Mouse (Mus musculus): Measurements from ENCODE around the gene Gm21750.
A peak's percentile ranks its signal among the peaks of the same experiment; 100 is the strongest.
"Not testable (repeated sequence)": the region's sequence is repeated elsewhere in the genome, so short reads cannot be mapped to it uniquely, and the experiment has no call there.

Gene Gm21750

DNA sequence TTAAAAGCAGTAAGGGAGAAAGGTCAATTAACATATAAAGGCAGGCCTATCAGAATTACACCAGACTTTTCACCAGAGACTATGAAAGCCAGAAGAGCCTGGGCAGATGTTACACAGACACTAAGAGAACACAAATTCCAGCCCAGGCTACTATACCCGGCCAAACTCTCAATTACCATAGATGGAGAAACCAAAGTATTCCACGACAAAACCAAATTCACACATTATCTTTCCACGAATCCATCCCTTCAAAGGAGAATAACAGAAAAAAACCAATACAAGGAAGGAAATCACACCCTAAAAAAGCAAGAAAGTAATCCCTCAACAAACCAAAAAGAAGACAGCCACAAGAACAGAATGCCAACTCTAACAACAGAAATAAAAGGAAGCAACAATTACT lies at the start of gene Gm21750:
Gm21750 (plus strand) TSS at position 301 of the 400 bp plus-strand sequence.
- DNase-seq = not testable (repeated sequence)

DNA sequence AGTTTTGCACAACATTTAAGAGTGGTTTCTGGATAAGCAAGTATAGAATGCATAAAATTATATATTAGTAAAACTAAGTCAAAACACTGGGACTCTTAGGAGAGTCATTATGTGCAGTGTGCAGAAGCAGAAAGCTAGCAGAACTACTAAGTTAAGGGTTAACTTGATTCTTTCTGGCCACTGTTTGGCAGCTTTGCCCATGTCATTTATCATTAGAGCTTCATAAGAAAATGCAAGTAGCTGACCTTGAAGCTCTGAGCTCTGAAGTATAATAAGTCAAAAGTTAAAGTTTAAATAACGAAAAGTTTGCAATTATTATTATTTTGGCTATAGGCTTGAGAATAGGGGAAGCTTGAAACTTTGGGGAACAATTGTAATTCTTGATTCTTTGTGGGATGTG lies 46.1 kb upstream of the Gm21750 start:
- DNase-seq = not testable (repeated sequence)

DNA sequence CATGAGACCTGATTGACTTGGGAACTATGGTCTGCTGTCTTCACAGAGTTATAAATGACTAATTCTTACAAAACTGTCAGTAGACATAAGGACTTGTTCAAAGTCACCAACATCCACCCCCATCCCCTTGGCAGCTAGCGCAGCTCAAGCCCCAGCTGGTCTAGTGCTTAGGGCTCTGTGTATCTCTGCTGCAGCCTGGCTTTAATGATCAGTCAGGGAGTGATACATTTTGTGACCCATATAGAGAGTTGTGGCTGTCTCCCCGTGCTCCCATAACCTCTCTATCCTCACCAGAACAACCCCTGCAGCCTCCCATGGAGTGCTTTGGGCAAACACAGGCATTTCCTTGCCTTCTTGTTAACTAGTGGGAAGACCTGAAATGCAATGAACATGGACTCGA lies 40.1 kb upstream of the Gm21750 start:
- no peak for DNase-seq

DNA sequence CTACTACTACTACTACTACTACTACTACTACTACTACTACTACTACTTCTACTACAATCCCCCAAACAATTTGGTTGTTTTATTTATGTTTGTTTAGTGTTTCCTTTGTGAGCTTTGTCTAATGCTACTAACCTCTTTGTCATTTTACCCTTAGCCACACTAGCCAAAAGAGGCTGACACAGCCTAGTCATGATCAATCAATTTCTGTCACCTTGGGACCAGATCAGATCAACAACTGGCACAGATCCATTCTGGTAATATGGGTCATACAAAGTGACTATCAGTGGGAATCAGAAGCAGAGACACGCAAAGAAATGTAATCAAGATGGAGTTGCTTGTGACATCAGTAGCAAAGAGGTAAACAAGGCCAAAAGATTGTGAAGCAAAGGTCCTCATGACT lies 38.0 kb upstream of the Gm21750 start:
- no peak for DNase-seq

DNA sequence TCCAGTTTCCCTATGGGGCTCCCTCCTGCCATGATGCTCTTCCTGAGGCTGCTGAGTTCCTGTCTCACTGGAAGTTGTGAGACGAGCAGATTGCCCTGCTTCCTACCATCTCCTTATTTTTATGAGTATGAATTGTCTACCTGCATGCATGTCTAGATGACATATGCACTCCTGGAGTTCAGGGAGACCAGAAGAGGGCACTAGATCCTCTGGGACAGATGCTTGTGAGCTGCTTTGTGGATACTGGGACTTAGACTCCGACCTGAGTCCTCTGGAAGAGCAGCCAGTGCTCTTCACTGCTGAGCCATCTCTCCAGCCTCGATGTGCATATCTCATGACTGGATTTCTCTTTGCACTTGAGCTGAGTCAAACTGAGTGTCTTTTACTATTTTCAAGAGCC lies 35.6 kb upstream of the Gm21750 start:
- no peak for DNase-seq

DNA sequence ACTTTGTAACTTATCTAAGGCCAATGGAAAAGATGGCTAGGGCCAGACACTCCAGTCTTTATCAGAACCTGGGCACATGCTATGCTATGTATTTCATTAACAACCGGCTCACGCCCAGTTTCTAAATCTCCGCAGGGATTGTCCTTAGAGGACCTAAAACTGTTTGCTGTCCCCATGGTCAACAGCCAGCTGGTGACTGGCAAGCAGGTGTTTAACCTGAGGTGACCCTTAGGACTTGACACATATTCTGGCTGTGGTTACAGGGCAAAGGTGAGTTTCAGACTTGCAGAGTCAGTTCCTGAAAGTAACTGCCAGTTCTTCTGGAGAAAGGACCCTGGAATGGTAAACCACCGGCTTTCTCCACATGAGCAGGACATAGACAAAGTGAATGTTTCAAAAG lies 29.5 kb upstream of the Gm21750 start:
- DNase-seq = no peak

DNA sequence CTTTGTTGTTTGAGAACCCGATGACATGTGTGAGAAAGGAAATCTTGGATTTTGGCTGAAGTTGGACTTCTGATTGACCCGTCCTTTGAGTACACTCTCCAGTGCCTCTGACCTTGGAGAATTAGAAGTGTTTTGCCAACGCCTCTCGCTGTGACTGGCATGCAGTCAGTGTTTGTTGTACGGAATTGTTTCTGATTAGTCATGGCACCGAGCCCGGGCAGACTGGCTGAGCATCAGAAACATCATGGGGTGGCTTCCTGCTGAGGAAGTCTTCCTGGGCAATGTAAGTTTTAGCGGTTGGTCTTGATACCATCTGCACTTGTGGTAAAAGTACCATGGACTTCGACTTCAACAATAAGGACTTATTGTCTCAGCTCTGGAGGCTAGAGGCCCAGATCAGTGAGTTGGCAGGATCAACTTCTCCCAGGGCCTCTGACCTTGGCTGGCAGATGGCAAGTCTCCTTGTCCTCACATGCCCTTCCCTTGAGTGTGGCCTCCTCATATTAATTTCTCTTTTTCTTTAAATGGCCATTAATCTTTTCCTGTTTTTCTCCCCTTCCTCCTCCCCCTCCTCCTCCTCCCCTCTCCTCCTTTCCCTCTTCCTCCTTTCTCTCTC lies 28.3 kb upstream of the Gm21750 start:
- peak; percentile 38 for DNase-seq

DNA sequence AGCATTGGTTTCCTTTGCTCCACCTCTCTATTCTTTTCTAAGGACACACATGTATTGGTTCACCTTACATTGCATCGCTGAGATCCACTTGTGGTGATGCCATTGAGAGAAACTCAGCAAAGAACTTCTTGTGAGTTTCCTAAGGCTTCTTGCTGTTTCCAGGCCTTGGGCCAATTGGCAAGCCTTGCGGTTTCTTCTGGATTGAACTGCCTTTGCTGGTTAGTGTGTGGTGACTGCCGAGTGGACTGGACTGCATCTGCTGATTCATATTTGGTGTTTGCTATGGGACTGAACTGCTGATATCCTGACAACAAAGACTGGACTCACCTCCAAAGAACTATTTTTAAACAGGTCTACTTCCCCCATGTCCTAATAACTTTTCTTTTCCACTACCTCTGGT lies 26.7 kb upstream of the Gm21750 start:
- no peak for DNase-seq

DNA sequence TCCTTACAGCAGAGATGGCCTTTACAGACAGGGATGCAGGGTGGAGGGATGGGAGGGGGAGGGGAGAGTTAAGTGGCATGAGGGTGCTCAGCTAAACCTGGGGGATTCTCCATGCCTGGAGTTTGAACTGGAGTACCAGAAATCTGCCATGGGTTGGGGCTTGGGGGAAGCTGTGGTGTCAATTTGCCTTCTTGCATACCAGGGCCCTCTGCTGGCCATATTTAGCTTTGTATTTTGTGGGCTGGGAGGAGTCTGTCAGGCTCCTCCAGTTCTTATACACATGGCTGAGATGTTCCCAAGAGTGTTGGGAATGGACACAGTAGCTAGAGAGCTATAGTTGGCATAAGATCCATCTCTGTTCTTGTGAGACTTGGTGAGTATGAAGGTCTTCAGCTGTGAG lies 23.6 kb upstream of the Gm21750 start:
- DNase-seq = no peak

DNA sequence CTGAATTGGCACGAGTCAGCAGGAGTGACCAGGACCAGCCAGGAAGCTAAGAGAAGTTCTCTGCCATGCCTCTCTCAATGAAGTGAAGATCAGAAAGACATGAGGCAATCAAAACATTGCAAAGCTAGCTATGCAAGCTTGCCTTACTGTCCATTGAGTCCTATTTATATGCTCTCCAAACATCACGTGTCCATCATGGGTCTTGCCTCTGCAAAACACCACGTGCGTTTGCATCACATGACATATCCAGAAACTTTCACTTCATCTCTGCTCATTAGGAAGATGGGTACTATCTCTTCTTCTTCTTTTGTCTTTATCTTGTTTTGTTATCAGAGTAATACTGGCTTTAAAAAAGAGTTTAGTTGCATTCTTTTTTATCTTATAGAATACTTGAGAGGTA lies 10.8 kb upstream of the Gm21750 start:
- no peak for DNase-seq

DNA sequence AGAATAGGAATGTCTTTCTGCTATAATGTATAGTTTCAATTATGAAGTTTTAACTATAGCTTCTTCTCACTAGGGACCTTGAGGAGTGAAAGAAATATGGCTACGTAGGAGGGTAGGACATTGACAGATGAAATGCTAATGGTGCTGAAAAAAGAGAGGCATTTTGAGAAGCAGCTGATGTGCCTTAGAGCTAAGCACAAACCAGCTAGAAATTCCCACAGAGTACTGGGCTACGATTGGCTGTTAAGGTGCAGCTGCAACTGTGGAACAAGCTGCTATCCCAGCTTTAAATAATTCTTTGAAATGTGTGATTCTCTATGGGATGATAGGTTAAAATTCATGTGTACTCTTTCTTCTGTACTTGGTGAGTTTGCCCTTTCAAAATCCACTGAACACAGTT lies 9.1 kb downstream of the Gm21750 start:
- no peak for DNase-seq

DNA sequence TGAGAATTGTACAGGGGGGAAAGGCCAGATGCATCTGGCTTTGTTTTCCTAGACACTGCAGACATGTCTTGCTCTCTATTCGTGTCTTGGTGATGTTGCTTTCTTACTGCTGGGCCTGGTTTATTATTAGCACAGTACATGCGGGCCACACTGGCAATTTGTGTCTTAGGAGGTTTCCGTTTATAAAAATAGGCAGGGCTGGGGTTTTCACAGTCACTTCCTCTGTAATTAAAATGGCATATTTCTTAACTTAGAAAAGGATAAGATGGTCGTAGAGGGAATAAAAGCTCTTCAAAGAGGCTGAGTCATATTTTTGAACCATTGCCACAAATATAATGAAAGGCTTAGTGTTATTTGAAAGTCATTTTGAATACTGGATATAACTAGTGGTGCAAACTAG lies 26.7 kb downstream of the Gm21750 start:
- DNase-seq = no peak

DNA sequence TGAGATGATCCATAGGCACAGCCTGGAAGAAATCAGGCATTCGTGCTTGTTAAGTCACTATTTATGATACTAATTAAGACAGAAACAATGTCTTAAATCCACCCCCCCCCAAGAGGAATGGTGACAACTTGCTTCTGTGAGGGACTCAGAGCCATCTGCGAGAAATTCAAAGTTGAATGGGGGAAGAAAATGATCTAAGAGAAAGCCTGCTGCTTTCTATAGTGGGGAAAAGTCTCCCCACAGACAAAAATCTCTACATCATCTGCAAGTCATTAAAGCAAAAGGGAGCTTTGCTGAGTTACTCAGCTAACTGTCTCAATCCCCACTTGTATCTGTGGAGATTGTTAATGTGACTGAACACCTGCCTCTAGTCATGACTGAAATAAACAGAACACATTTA lies 27.4 kb downstream of the Gm21750 start:
- DNase-seq = no peak

DNA sequence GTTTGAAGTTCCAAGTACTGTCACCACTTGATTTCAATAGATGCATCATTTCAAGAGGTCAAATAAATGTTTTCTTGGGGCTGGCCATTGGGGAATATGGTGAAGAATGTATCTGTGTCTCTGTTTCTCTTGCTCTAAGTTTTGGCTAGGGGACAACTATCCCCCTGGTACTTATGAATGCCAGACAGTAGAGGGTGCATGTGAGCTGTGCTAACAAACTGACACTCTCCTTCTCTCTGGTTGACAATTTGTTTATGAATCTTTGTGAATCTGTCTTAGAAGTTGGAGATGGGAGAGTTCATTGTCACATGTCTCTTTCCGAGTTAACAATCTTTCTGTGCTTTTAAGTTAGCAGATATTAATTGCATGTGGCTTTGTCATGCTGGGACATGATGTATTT lies 39.2 kb downstream of the Gm21750 start:
- no peak for DNase-seq

DNA sequence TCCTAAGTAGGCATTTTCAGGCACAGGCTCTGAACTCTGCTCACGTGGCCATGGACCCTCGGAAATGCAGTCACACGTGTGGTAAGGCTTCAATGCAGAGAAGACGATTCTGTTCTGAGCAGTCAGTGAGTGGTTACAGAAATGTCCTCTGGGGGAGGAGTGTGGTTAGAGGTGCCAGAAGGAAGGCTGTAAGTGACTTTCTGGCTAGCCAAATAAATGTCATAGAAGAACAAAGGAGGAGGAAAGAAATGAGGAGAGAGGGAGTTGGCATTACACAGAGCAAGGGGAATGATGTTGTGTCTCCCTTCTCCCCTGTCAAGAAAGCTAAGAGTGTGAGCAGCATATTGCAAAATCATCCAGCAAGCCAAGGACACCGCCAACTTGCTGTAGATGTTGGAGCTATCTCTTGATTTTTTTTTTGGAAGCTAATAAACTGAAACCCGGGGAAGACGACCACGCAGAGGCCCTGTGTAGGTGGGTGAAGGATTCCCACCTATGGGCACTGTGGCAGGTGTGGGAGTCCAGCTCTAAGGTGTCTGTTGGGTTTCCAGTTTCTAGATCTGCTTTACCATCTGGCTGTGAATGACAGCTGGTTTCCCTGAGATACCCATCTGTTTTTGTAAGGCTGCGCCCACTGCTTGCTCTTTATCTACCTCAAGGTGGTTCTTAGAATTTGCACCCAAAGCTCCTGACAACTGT lies 48.5 kb downstream of the Gm21750 start:
- no peak for DNase-seq

All from right cerebral cortex, postnatal 14 days (tissue).